Mouse (Mus musculus) brain, embryonic 14.5 days (tissue): Measurements from ENCODE around the gene Tmem235.

ENCODE experiments used
- CTCF ChIP-seq: fragments of 200-500 bp; IDR thresholded peaks from 2 replicates; pipeline ENCODE4 v1.5.1; 2012; ENCODE audit warnings: inconsistent platforms, mild to moderate bottlenecking, moderate library complexity, borderline replicate concordance; ENCODE audit not compliant: insufficient read depth, insufficient read length; ENCODE audit errors: extremely low read depth
- POLR2A ChIP-seq: fragments of 200-500 bp; IDR thresholded peaks from 2 replicates; pipeline ENCODE4 v1.6.1; 2012; ENCODE audit warnings: mild to moderate bottlenecking, inconsistent platforms, borderline replicate concordance; ENCODE audit not compliant: poor library complexity, insufficient read depth, insufficient read length, severe bottlenecking; ENCODE audit errors: extremely low read depth

DNA sequence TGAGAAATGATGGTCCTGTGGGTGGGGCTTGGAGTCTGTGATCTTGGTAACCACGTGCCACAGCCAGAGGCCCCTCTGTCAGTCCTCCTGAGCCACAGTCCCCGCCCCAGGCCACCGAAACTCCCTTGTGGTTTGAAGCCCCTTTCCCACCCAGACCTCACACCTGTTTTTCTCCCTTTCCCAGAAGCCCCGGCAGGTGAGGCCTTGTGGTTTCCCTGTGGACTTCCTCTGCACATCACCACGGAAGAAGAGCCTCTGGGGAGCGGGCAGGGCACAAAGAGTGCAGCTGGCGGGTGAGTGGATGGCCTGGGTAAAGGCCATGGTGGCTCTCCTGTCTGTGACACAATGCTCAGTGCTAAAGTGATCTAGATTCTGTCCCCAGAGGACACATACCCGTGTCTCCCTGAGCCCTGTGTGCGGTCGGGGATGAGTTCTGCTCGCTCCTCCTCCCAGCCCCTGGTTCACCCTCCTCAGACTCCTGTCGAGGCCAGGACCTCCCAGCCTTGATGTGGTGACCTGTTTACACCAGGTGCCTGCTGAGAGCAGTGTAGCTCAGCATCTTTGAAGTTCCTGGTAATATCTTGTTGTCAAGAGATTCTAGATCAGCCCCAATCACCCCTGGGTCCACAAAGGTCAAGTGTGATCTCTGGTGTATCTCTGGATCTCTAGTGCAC, 11.5 kb downstream of the Tmem235 start:
- TF ChIP-seq CTCF, result no peak
- no peak for TF ChIP-seq POLR2A
